Mouse (Mus musculus) embryo, embryonic 10.5 days (tissue): ENCODE measurements around the gene Crbn.
A peak's percentile ranks its signal among the peaks of the same experiment; 100 is the strongest.

Experiments used
- DNase-seq: peaks from one replicate; pipeline ENCODE4 v3.0.0-alpha.2; 2015; ENCODE audit warnings: low spot score

The Crbn gene

GRCm38 (mm10) chr6:106799333-106800226 is at the start of gene Crbn:
Gene Crbn (minus strand): TSS chr6:106800077.
- peak; percentile 89 for DNase-seq

- DNase-seq: no peak
Measured at GRCm38 (mm10) chr6:106840181-106840580, 40.3 kb upstream of the Crbn start.

GRCm38 (mm10) chr6:106838053-106838452 is 38.2 kb upstream of the Crbn start:
- DNase-seq: no peak

- DNase-seq: no peak
Measured at GRCm38 (mm10) chr6:106835316-106835715, 35.4 kb upstream of the Crbn start.

- DNase-seq: peak; percentile 61
Measured at GRCm38 (mm10) chr6:106822329-106822728, 22.5 kb upstream of the Crbn start.

- DNase-seq: no peak
Measured at GRCm38 (mm10) chr6:106820566-106820965, 20.7 kb upstream of the Crbn start.

- DNase-seq: no peak
Measured at GRCm38 (mm10) chr6:106819906-106820305, 20.0 kb upstream of the Crbn start.

- no peak for DNase-seq
Measured at GRCm38 (mm10) chr6:106819246-106819645, 19.4 kb upstream of the Crbn start.

- DNase-seq: no peak
Measured at GRCm38 (mm10) chr6:106810686-106811085, 10.8 kb upstream of the Crbn start.

GRCm38 (mm10) chr6:106809161-106809560 is 9.3 kb upstream of the Crbn start:
- DNase-seq: no peak

- peak; percentile 66 for DNase-seq
Measured at GRCm38 (mm10) chr6:106804904-106805303, 5.0 kb upstream of the Crbn start.

GRCm38 (mm10) chr6:106800227-106800557 is 315 bp upstream of the Crbn start:
- no peak for DNase-seq

GRCm38 (mm10) chr6:106794094-106794814 is 5.6 kb downstream of the Crbn start:
- DNase-seq: no peak

GRCm38 (mm10) chr6:106793621-106794020 is 6.3 kb downstream of the Crbn start:
- DNase-seq: no peak

GRCm38 (mm10) chr6:106793088-106793487 is 6.8 kb downstream of the Crbn start:
- DNase-seq: no peak

- no peak for DNase-seq
Measured at GRCm38 (mm10) chr6:106792486-106792885, 7.4 kb downstream of the Crbn start.

GRCm38 (mm10) chr6:106791429-106791828 is 8.4 kb downstream of the Crbn start:
- no peak for DNase-seq

- no peak for DNase-seq
Measured at GRCm38 (mm10) chr6:106787138-106787537, 12.7 kb downstream of the Crbn start.

- no peak for DNase-seq
Measured at GRCm38 (mm10) chr6:106770046-106770445, 29.8 kb downstream of the Crbn start.

- no peak for DNase-seq
Measured at GRCm38 (mm10) chr6:106769290-106769866, 30.5 kb downstream of the Crbn start.

- DNase-seq: peak; percentile 98
Measured at GRCm38 (mm10) chr6:106768640-106769289, 31.1 kb downstream of the Crbn start, which contains the start of gene Trnt1. Gene Trnt1 (plus strand): TSS chr6:106769120.

GRCm38 (mm10) chr6:106766774-106767173 is 33.1 kb downstream of the Crbn start:
- no peak for DNase-seq
